Mouse (Mus musculus) gastrocnemius, adult 18-20 months (tissue): Measurements from ENCODE around the gene Inava. TPM values are rescaled to one million over a fixed set of nuclear protein-coding genes. Genes with fewer than 3 reads are reported as not detected.

Experiments
- DNase-seq: peaks from one replicate; pipeline ENCODE4 v3.0.0; 2021; ENCODE audit warnings: low spot score
- long read RNA-seq, 2 experiments: library from polyadenylated mRNA; stranded (forward); transcript quantifications; one replicate each; pipeline ENCODE4 v2.0.0; 2021
- total RNA-seq, 2 experiments: library from RNA; stranded (reverse); gene quantifications; 2 replicates each; pipeline ENCODE4 v1.2.3; 2021

Gene Inava
- not detected for total RNA-seq
- long read RNA-seq, experiment 1 = 0 reads
- long read RNA-seq, experiment 2 = 0 reads

DNA sequence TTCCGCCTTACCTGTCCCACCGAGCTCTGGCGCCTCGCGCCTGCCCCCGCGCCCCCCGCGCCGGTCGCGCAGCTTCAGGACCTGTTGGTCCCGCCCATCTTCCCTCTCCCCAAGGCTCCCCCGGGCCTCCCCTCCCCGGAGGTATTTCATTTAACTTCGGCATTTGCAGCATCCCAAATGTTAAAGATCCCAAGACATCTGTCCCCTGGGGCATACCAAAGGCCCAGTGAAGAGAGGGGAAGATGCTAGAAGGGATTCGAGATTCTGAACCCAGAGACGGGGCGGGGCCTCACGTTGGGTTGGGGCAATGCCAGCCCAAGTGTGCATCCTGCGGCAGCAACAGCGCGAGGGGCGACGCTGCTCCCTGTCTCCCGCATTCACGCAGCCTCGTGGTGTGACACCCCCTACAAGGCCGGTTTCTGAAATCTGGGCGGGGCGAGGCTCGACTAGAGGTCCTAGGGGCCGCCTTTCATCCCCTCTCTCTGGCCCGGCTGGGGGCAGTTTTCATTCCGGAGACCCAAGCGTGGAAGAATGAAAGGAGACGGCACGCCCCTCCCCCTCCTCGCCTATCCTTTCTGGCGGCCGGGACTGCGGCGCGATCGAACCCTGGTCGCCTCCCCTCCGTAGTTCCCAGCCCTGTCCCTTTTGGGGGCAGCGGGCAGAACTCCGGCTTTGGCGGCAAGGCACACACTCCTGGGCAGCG, at the start of gene Inava:
Gene Inava, minus strand, starts transcription at position 373 of the 703 bp plus-strand sequence.
- DNase-seq = no peak

DNA sequence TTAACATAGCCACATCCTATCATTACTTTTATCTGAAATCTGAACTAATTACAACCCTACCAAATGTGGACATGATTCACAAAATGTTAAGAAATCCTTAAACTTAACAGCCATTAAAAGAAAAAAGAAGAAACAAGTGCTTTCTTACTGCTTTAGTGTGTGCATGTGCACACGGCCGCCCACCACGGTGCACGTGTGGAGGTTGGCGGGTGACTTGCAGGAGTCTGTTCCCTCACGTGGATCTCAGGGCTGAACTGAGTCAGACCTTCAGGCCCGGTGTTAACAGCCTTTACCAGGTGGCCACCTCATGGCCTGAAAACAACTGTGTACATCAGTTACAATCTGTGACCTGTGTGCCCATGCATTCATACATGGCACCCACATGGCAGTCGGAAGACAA, 43.3 kb upstream of the Inava start:
- no peak for DNase-seq

DNA sequence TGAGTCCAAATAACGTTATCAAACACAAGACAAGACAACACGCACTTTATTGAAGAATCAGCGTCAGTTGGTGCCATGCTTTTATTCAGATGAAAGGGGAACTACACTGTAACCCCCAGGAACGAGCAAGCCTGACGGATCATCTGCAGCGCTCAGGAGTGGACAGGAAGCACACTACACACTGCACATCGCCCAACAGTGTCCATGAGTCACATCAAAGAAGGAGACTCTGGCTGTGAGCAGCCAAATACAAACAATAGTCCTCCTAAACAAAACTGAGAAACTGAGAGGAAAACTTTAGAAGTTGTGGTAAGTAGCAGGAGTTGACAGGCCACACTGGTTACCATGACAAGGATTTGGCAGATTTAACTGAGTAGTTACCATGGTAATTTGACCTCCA, 34.2 kb upstream of the Inava start:
- no peak for DNase-seq

DNA sequence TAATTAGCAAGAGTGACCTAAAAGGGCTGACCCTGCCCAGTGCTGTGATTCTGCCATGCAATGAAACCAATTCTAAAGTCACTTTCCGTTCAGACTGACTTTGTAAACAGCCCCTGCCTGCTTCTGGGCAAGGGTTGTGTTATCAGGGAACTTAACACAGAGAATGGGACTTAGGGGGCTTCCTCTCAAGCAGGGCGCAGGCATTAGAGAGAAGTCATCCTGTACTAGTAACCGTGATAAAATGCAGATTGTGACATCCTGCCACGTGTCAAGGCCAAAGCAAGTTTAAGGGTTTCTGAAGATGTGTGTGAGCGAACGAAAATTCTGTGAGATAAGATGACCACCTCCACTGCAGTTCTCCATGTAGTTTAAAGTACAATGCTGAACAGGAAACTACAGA, 32.1 kb upstream of the Inava start:
- DNase-seq = no peak

DNA sequence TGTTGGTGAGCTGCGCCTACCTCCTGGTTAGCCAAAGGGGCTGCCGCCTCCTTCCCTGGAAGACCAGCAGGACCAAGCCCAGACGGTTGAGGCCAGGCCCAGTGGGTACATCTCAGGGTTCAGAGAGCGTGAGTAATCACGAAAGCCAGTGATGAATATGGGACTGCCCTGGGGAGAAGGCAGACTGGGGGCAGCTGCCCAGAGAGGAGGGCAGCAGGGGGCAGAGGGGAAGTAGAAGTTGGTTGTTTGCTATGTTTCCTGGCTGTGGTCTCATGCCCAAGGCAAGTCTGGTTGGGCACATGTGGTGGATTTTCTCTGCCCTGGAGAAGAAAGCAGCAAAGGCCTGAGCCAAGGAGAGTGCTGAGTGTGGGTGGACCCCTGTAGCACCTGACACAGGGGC, 29.3 kb upstream of the Inava start:
- DNase-seq = no peak

DNA sequence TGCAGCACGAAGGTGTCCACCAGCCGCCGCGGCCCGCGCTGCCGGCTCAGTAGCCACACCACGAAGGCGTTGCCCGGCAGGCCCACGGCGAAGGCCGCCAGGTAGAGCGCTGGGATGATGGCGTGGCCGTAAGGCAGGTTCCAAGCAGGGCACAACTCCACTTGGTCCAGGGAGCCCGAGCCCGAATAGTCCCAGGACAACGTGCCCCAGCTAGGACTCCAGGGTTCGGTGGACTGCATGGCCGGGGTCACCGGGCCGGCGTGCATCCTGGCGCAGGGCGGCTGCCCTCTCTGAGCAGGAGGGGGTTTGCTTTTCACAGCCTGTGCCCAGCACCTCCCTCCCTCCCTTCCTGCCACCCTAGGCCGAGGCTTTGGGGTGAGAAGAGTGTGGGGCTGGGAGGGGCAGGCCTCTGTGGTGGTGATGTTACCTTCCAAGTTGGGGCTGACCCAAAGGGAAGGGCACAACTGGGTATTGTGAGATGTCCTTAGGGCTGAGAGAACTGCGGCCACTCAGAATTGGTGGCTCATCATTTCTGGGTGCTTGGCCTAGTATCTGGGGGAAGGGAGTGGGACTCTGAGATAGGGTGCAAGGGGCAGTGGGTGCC, 26.7 kb upstream of the Inava start, which contains the start of gene Gpr25:
Gene Gpr25, minus strand, starts transcription at position 239 of the 604 bp plus-strand sequence.
- peak; percentile 3 for DNase-seq

DNA sequence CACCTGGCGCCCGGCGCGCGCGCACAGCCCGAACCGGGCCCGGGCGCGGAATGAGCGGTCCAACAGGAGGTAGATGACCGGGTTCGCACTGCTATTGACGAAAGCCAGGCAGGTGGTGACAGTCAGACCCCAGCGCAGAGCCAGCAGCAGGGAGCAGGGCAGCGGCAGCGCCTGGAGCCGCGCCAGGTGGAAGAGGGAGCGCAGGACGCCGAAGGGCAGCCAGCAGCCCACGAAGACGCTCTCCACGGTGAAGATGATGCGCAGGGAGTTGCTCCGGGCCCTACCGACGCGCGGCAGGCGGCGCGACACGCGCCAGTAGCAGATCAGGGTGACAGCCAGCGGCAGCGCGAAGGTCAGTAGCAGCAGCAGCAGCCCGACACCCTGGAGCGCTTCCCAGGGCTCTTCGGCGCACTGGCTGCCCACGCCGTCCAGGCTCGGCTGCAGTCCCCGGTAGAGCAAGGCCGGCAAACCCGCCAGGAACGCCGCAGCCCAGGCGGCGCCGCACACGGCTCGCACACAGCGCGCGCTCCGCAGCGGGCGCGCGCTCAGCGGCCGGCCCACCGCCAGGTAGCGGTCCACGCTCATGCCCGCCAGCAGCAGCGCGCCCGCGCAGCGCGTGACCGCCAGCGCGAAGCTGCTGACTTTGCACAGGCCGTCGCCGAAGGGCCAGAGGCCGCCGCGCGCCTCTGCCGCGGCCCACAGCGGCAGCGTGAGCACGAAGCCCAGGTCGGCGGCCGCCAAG, 26.0 kb upstream of the Inava start:
- peak; percentile 62 for DNase-seq

DNA sequence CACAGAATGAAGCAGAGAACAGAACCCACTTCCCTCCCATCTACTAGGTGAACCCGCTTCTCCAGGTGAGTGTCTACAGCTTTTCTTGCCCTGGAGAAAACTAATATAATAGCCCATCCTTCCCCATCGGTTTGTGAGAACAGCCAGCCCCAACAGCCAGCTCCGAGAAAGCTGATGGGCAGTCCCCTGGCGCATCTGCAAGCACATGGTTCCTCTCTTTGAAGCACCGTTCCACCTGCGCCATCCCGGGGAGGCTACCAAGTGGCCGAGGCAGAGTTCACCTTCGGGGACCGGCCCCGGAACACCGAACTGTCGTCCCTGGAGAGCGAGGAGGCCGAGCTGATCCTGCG, 25.5 kb upstream of the Inava start:
- DNase-seq = no peak

DNA sequence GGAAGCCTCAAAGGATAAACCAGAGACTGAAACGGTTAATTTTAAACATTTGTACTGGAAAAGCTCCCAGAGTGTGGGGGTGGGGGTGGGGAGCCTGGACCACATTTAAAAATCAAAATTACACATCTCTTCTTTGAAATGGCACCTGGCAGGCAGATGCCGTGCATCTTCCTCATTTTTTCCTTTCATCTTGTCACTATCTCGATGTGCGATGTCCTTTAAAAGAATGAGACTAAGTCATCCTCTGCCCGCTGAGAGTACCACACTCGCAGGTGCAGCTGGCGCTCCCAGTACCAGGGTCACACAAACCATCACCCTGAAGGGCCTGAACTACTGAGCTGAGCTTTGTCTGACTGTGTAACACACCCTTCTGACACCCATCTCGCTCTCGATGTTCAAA, 24.4 kb upstream of the Inava start:
- DNase-seq = no peak

DNA sequence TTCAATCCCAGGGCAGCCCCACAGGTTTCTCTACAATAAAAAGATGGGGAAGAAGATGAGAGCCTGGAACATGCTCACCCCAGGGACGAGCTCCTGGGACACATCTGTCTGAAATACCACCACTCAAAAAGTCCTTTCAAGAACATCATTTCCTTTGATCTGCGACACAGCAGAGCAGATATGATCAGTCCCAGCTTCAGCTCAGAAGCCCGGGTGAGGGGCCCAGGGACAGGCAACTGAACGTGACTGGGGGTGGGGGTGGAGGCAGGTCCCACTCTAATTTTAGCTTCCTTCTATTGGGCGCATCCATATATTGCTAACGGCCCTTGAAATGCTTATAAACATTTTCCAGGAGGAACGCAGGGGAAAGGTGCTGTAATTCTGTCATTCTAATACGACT, 21.6 kb upstream of the Inava start:
- DNase-seq = no peak

DNA sequence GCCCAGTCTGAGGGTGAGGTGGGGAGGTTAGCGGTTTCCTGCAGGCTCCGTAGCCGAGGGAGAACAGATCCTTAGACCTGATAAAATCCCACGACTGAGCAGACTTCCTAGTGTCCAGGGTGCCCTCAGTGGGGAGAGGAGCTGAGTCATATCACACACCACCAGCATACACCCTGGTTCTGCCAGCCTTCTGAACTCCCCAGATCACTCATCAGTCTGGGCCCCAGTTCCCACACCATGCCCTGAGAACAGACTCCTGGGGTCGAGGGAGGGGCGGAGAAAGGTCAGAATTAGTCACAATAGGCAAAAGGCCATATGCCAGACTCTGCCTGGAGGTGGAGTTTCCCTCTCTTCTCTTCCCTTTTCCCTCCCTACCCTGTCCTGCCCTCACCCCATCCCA, 21.1 kb upstream of the Inava start:
- DNase-seq = no peak

DNA sequence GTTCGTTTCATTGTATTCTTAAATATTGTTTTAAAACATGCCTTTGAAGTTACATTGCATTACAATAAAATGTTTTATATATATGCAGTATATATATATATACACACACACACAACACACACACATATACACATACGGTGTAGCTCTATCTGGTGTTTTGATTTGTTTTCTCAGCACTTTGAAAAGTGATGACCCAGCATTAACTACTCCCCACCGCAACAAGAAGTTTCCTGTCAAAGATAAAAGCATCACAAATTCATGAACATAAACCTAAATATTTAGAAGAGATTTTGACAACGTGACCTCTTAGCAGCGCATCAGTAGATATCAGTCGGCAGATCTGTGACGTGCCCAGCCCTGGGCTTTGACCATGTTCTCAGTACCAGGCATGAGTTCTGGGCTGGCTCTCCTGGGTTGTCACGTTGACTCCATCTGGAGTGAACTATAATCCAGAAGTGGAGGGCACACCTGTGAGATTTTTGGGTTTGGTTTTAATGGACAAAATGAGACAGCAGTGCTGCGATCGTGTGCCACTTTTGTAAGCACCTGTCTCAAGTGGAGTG, 20.5 kb upstream of the Inava start:
- no peak for DNase-seq

DNA sequence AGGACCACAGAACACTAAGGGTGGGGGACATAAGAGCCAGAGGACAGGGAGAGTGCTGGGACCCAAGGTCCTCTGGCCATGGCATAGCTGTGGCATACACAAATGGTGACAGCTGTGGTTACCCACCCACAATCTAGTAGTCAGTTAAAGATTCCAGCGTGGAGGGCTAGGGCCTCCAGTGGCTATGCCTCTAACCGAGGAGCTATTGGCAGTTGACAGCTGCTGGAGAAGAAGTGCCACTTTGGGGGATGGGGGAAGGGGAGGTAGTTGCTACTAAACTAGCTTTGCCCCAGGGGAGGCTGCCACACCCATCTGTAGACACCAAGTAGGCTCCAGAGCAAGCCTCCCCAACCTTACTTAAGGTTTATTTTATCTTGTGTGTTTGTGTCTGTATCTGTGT, 19.4 kb upstream of the Inava start:
- no peak for DNase-seq

DNA sequence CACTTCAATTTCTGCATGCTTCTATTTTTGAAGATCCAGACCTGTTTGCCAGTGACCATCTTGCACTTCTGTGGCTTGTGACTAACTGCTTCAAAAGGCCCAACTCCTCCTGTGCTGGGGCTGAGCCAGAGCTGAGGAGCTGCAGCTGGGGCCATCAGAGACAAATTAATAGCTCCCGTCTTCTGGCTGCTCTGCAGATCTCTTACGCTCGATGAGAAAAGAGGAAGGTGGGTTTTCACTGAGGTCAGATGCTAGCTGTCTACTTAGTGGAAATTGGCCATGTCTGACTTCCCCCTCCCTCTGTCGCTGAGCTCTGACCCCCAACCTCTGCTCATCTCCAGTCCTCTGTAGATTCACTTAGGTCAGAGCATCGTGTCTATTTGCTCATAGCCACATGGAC, 15.6 kb upstream of the Inava start:
- no peak for DNase-seq

DNA sequence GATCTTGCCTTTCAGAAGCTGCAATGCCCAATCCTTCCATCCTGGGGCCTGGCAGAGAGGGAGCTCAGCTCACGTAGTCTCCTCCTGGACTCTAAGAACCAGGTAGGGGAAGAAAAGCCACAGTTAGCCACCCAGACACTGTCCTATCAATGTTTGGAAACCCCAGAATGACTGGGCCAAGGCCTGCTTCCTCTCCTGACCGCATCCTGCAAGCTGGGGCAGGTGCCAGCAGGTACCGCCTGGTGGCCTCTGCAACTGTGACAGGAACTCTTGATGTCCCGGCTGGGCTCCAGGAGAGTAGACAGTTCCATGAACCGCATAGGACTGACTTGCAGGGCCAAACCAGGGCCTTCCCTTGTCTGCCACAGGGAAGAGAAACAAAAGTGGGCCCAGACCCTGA, 13.3 kb upstream of the Inava start:
- DNase-seq = no peak

DNA sequence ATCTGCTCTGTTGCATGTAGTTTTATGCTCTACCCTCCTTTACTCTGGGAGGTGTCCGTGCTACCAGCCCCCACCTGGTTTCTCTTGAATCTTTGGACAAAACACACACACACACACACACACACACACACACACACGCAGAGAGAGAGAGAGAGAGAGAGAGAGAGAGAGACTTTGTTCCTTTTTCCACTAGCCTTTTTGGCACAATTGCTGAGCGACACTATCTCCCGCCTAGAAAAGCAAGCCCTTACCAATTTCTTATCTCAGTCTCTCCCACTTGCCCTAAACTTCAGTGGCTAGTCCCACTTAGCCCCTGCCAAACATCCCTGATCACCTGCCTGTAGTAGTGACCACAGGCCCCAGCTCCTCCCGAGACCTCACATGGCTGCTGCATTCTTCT, 10.4 kb upstream of the Inava start:
- no peak for DNase-seq

DNA sequence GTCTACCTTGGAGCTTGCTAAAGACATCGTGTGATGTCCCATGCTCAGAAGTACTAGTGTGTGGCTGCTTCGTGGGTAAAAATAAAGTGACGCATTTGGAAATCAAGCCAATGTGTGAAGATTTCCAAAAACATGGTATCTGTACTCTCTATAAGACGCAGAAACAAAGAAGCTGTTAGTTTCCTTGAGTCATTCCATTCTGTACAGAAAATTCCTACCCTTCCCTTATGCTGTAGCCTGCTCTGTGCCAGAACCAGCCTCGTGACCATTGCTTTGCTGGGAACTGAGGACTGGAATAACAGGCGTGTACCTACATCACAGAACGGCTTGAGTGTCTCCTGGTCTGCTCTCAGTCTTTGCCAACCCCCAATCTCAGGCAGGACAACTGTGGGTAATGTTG, 7.7 kb upstream of the Inava start:
- no peak for DNase-seq

DNA sequence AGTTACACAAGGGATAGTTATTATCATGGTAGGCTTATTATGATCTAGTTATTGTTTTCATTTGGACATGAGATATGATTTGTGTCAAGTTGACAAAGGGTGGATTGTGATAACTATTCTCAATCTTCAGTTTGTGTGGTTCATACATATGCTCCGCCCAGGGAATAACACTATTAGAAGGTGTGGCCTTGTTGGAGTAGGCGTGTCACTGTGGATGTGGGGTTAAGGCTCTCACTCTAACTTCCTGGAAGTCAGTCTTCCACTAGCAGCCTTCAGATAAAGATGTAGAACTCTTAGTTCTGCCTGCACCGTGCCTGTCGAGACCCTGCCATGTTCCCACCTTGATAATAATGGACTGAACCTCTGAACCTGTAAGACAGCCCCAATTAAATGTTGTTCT, 4.4 kb upstream of the Inava start:
- no peak for DNase-seq

DNA sequence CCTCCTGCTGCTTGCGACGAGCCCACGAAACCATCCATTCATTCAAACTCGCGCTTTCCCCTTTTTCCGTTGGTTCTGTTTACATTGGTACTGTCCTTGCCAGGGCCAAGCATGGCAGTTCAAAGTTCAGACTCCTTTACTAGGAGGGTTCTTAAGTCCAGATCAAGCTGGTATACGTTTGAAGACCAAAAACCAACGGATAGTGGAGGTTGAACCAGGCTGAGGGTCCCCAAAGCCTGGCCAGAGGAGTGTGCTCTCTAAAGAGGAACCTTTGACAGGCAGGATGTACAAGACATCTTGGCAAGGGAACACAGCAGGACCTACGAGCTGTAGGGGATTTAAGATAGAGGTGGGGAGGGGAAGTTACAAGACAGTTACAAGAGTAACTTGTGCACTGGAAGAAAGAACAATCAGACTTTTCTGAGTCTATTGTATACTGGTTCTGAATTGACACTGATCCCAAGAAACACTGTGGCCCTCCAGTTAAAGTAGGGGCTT, 580 bp upstream of the Inava start:
- no peak for DNase-seq

DNA sequence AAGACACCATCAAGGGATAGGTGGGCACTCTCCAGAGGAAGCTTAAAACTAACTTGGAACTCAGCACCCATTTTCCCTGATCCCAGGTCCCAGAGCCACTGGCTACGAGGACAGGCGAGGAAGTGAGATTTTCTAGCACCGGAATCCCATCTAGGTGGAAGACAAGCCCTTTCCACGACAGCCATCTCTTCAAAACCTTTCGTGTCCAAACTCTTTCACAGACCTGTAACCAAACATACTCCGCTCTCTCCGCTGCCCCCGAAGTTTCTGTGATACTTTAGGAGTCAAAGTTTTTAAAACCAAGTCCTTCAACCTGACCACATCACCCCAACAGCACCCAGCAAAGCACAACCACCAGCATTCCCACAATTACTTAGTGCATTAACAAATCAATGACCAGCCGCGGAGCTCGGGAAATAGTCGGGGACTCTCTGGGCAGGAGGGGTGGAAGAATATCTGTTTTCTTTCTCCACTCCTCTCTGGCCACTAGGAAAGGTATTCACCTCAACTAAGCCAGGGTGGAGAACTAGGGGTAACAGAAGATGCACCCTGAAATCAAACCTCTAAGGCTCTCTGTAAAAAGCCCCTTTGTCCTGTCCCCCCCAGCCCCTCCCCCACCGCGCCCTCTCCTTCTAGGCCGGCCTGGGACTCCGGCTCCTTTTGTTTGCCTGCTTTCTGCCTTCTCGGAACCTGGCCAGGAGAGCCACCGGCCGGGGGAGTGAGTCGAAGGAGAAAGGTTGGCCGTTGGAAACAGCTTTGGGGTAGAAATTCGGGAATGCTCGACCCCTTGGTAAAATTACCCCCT, 876 bp downstream of the Inava start:
- DNase-seq = no peak

DNA sequence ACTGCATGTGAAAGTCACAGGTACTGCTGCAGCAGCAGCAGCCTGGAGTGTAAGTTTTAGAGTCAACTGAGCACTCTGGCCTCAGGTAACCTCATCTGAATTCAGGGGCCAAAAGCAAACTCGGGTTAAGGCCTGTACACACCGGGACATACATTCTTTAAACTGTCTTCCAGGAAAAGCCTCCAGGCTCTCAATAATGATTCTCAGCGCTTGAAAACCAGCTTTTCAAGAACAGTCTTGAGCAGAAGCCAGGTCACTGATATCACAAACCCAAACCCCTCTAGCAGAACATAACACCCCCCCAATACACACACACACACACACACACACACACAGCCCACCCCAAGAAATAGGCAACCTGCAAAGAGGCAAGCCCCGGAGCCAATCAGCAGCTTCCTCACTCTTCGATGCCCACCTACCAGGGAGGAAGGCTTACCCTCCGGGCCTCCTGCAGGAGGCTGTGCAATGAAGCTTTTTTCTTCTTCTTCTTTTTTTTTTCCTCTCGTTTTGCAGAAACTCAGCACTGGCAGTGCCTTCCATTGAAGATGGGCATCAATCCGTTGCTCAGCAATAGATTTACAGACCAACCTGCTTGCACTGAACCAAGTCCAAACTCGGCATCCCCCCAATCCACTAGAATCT, 1.7 kb downstream of the Inava start:
- no peak for DNase-seq
